Mouse (Mus musculus): Measurements from ENCODE around the gene Nod2. TPM values are rescaled to one million over a fixed set of nuclear protein-coding genes. Genes with fewer than 3 reads are reported as not detected.

The Nod2 gene
- polyA plus RNA-seq, 1 experiment from 2014 or later, result 0.22 TPM

DNA sequence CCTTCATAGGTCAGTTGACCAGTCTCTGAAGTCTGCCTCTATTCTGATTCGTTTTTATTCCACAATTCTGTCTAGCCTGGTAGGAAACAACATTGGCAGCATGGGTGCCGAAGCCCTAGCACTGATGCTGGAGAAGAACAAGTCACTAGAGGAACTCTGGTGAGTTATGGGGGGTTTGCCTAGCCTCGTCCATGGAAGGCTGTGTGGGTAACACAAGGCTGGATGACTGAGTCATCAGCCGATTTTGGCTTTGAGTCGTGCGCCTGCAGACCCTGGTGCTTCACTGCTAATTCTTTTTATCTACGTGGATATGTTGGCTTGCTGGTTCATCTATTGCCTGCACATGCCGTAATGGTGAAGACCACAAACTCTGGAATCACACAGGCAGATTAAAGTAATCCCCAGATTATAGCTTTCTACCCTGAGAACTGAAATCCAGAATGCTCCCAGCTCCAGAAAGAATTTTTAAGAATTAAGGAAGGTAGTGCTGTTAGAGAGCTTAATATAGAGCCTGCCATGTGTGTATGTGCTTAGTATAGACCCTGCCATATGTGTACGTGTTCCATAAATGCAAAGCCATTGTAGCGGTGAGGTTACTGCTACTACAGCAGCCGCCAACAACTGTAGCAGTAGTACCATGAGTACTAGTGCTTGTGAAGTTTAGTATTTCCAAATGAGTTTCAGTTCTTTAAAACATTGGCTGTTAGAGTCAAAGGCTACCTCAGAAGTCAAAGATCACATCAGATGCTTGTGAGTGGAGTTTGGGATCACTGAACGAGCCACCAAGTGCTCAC, 28.5 kb downstream of the Nod2 start:
- no peak for DNase-seq (ENCODE audit: low spot score)

DNA sequence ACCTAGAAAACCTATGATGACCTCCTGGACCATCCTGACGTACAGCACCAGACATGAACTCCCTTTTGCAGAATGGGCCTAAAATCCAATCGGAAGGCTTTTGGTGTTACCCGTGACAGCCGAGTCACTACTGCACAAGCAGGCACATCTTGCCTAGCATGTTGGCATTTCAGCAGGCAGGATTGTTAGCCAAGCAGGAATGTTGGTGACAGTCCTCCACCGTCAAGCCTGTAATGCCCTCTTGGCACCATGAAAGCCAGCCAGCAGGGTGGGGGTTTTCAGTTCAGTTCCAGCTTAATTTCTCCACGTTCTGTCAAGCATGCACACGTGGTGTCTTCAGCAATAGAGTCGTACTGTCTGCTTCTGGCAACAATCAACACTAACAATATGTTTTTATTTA, 30.0 kb downstream of the Nod2 start:
- no peak for DNase-seq (ENCODE audit: low spot score)

DNA sequence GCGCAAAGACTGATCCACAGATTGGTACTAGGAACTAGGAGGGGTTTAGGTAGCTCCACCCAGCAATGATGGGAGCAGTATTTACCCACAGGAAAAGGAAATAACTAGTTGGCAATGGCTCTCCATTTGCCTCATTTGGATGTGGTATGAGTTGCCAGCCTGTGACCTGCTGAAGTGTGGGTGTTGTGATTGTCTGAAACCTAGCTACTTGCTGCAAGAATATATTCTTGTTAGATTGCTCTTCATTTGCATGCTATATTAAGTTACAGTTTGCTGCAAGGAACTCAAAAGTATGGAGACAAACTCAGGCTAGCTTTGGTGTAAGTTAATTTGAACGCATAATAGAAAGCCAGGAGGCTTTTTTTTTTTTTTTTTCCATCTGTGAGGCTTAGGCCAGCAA, 33.5 kb downstream of the Nod2 start:
- no peak for DNase-seq (ENCODE audit: low spot score)

DNA sequence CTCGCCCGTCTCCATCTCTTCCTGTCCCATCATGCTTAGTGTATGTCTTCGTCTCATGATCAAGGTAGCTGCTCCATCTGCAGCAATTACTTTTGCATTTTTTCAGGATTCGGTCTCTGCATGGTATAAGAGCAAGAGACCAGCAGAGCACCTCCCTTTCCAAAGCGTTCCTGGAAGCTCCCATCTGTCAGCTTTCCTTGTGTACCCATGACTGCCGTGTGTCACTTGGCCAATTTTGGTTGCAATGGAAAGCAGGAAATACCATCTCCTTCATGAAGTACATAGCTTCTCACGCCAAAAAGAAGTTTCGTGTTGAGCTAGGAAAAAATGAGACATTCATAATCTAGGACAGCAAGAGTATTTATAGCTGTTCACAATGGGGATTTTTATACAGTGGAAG, 33.9 kb downstream of the Nod2 start:
- DNase-seq (ENCODE audit: low spot score), result no peak

DNA sequence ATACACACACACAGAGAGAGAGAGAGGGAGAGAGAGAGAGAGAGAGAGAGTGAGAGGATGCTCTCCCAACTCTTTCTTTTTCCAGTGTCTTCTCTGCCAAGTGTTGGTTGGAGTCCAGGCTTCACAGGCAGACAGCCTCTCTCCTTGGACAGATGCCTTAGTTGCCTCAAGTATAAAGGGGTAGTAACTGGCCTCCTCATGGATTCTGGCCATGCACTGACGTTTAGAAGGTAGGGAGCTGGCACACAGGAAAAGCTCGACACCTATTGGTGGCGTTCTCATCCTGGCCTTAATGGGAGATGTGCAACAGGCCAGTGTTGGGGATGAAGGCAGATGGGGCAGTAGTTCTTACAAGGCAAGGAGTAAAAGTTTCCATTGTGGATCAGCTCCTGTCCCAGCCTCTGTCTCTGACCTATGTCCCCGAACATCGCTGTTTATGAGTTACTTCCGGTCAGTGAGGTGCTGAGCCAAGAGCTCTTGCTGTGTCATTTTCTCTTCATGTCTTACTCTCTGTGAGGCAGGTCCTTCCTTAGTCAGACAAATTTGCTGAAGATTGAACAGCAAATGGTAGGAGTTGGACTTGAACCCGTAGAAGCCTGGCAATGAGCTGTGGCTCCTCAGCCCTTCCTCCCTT, 36.7 kb downstream of the Nod2 start:
- DNase-seq (ENCODE audit: low spot score), result no peak

DNA sequence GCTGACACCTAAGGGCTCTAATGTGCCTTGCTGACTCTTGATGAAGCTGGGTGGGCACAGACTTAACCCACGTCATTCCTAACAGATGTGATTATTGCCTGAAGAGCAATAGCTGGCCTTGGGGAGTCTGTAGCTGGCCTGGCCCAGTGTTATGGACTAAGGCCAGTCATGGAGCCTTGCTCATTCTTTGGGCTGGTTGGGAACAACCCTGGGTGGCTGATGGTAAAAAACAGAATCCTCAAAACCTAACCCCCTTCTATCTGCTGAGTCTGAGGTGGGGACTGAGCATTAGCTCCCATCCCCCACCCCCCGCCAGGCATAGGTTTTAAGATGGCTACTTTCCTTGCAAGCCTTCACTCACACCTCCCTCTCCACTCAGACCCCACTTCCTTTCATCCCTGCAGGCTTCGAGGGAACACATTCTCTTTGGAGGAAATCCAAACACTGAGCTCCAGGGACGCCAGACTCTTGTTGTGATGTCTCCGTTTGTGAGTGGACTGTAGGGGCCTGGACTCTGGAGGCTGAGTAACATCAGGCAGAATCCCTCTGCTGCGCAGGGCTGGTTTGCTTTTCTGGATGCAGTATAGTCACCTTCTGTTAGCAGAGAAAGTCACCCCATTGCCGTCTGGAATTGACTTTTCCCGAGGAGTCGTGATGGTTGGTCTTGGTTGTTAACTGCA, 39.3 kb downstream of the Nod2 start:
- DNase-seq (ENCODE audit: low spot score), result no peak

DNA sequence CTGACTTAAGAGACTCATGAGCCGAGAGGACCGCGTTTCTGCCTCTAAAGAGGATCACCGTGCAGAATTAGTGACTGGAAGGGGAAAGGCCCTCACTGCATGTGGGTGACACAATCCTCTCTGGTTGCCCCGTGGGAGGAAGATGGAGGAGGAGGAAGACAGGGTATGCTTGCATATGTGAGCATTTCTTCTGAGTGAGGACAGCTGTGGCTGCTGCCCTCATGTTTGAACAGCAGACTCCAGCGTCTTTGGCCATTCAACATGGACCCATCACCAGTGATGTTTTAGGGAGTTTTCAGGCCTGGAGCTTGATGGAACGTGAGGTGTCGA, 39.8 kb downstream of the Nod2 start:
- no peak for DNase-seq (ENCODE audit: low spot score)

DNA sequence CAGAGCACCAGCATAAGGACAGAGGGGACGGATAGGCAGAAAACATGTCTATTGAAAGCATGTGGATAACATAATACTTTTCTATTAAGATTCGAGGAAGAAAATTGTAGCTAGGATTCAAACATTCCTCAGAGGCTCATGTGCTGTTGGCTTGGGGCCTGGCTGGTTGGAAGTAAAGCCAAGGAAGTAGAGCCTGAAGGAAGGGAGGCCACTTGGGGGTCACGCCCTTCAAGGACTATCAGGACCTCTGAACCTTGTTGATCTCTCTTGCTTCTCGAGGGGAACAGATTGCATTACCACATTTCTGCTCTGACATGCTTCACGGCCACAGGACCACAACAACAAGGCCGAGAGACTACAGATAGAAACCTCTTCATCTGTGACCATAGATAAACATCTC, 42.0 kb downstream of the Nod2 start:
- no peak for DNase-seq (ENCODE audit: low spot score)

DNA sequence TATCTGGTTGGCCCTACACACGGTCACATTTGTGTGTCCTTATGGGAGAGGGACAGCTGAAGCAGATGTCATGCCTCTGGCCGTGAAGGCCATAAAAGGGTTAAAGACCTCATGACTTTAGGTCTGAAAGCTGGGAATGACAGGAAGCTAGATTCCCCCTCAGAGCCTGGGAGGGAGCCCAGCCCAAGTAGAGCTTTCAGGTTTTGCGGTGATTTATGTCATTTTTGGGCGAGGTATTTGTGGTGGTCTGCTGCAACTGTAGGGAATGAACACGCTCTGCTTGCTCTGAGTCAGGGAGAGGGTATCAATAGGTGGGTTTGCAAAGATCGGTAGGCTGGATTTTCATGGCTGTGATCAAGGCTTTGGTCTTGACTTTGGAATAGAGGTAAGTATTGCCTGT, 42.8 kb downstream of the Nod2 start:
- DNase-seq (ENCODE audit: low spot score), result no peak

DNA sequence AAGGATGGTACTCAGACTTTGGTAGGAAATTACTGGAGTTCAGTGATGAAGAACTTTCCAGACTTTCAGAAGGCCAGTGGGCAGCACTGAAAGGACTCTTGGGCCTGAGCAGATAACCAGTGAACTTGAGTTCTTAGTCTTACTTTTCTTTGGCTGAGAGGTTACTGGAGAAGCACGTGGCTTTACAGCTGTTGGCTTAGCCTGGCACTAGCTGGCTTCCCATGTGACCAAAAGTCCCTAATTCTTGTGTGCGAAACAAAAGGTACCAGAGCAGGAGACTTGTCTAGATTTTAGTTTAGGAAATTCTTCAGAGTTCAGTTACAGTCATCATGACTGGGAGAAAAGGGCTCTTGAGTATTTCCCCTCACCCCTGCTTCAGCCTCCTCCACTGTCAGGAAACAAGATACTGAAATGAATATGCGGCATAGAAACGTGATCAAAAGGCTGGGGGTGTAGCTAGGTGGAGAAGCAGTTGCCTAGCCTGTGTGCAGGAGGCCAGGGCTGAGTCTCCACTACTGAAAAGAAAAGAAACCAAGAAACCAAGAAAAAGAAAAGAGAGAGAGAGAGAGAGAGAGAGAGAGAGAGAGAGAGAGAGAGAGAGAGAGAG, 44.3 kb downstream of the Nod2 start:
- DNase-seq (ENCODE audit: low spot score), result peak; percentile 46

DNA sequence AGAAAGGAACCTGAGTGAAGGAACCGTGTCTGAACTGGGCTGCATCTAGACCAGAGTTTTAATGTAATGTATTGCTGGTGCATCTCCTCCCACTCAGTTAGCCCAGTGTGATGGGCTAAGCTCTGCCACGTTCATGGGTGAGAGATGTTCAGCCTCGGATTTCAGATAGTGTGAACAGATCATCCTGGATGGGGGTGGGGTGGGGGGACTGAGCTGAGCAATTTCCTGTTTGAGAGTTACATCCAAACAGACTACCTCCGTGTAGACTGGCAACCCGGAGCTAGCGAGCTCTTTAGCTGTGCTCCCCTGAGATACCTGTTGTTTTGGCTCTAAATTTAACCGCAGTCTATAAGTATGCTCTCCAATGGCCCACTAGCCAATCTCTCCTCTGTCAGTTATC, 44.8 kb downstream of the Nod2 start:
- peak; percentile 63 for DNase-seq (ENCODE audit: low spot score)

DNA sequence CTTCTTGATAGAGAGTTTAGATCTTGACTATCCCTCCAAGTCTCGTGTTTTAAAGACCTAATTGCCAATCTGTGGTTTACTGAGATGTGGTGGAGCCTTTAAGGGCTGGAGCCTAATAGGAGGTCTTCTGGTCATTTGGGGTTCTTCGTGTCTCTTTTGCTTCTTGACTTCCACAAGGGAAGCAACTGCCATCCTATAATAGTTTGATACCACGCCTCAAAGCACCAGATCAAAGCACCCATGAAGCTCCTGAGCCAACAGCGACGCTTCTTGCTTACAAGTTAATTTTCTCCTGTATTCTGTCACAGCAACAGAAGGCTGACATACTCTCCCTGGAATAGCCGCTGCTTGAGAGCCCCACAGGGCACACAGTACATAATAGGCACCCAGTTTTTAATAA, 45.8 kb downstream of the Nod2 start:
- no peak for DNase-seq (ENCODE audit: low spot score)

DNA sequence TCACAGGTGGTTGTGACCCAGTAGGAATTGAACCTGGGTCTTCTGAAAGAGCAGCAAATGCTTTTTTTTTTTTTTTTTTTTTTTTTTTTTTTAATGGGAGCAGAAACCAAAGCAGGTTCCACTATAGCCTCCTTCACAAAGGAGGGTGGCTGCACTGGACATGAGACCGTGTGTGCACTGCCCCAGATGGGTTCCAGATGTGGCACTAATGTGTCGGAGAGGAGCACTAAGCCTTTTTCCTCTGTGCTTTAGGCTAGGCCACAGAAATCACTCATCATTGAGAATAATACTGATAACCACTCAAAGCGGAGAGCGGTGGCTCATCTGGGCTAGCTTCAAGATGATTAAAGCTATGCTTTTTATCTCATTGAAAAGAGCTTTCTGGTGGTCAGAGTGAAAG, 46.3 kb downstream of the Nod2 start:
- DNase-seq (ENCODE audit: low spot score), result no peak

DNA sequence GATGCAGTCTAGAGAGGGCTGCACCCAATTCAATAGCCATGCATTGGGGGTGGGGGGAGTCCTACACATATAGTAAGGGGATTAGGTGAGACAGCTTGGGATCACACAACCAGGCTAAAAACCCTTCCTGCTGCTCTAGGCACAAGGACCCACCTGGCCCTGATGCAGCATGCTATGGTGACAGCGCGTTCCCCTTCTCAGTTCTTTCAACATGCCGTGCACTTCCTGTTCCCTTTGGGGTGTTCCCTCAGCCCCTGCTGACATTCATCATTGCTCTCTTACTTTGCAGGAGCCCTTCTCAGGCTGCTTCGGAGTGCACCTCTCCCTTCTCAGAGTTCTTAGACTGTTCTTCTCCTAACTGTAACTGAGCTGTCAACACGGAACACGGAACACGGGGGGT, 47.2 kb downstream of the Nod2 start:
- peak; percentile 80 for DNase-seq (ENCODE audit: low spot score)

DNA sequence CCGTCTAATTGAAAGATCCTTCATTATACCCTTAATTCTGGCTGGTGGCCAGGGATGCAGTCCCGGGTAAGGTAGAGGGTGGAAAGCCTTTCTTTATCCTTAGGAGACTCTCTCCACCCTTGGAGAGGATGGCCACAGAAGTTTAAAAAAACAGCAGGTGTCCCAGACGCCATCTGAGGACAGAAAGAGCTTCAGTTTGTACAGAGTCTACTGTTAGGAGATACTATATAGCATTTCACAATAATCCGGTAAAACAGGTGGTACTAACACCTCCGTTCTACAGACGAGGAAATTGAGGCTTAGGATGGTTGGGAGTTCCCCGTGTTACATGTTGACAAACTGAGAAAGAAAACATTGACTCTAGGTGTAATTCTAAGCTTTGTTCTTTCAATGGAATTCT, 49.1 kb downstream of the Nod2 start:
- DNase-seq (ENCODE audit: low spot score), result no peak

DNA sequence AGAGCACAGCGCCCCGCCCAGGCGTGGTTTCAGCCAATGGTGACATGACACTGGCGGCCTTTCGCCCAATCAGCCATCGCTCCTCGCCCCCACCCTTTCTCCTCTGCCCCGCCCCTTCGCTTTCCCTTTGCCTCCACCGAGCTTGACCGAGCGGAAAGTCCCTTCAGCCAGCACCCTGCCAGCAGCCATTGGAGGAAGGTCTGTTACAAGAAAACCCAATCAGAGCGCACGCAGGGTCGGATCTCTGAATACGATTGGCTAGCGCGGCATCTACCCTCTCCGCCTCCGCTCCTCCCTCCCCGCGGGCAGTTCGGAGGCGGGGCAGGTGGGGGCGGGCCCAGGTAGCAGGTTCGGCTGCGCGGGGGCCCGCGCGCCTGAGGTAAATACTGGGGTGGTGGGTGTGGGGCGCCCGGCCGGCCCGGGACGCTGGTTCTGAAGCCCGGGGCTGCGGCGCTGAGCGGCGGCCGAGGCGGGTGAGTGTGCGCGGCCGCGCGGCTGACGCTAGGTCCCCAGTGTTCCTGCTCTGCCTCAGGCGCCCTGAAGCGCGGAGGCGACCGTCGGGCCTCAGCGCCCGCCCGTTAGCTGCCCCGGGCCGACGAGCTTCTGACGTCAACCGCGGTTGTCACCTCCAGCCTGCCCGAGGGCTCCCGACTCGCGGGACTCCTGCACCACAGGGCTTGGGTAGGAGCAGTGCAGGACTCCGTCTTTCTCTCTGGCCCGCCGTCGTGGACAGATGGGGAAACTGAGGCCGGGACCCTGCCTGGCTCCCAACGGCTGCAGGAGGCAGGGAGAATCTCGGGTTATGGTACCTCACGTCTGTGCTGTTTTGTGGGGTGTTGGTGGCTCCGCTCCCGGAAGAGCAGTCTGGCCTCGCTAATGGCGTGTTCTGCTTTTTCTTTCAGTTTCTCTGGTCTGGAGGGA, 49.9 kb downstream of the Nod2 start, which contains the start of gene Cyld:
Gene Cyld, plus strand, starts transcription at position 308 of the 921 bp plus-strand sequence.
- DNase-seq (ENCODE audit: low spot score), result peak; percentile 98

DNA sequence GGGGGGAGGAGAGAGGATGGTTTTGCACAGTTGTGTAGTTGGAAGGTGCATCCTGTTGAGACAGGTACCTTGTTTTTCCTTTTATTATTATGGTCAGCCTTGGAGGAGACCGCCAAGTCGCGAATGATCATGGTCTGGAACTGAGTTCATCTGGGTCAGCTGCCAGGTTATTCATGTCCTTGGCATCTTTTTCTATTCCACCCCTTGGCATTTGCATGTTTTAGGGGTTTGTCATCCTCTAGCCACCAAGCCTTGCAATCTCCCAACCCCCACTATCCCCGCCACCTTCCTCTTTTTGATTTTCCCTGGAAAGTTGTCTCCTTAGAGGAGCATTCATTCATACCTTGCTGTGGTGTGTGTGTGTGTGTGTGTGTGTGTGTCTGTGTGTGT, 50.5 kb downstream of the Nod2 start:
- DNase-seq (ENCODE audit: low spot score), result no peak

DNA sequence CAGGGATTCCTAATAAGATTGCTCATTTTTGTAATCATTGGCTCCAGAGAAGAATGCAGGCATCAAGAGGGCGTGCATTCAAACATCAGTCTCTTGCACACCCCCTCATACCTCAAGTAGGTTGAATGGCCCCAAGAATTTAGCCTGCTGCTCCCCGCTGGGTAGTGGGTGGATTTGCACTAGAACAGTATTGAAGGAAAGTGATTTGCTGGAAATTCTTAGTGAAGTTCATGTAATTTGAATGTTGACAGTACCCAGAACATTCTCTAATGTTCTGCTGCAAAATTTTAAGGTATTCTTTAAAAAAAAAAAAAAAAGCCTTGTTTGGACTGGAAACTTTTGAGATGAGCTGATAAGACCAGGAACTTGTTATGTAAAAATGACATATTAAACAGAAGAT, 50.9 kb downstream of the Nod2 start:
- DNase-seq (ENCODE audit: low spot score), result no peak

DNA sequence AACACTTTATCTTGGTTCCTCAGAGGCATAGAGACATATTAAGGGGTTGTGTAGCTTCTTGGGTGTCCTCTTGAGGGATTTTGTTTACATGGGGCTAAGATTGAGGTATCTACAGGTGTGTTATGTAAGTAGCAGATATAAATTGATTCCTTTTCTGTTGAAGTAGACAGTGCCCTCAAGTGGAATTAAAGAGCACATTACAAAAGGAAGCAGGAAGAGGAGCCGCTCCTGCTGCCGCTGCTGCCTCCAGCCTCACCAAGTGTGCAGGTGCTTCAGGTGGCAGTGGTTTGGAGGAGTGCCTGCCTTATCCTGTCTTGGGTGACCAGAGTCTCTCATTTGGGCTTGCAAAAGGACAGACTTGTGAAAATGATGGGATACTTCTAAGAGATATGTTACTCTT, 54.5 kb downstream of the Nod2 start:
- DNase-seq (ENCODE audit: low spot score), result peak; percentile 62

DNA sequence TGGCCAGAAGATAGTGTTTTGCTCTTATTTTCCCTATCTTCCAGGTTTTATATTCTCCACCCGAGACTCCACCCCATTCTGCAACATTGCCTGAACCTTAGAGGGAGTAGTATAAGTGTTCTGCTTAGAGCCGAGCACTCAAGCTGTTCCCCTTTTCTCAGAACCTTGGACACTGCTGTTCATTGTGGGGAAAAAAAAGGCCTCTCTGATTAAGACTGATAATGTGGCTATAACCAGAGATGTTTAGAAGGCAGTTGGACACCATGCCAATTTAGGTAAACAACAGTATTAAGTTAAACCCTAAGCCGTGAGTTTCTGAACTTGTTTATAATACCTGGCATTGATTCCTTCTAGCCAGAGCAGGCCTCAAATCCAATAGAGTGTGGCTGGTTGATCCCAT, 55.7 kb downstream of the Nod2 start:
- no peak for DNase-seq (ENCODE audit: low spot score)

DNA sequence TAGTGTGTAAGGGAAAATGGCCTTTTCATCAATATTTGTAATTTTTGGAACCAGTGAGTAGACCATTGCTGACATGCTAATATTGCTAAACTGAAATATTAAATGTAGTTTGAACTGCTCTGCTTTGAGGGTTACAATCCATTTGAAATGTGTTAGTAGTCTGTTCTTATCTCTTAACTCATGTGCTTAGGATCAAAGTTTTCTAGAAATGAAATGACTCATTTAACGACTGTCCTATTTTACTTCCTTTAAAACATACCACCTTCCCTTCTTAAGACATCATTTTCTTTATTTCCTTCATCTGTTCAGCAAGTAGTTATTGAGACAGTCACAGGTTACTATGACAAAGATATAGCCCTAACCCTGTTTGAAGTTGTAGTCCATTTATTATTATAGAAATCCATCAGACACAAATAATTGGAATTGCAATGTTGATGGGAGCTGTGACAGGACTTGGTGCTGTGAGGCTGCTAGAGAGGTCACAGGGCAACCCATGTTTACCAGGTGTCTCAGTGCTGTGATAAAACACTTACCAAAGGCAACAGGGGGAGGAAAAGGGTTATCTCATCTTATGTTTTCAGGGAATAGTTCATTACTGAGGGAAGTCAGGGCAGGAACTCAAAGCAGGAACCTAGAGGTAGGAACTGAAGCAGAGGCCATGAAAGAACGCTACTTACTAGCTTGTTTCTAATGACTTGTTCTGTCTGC, 76.3 kb downstream of the Nod2 start:
- DNase-seq (ENCODE audit: low spot score), result no peak

Data from thymus, postnatal 0 days (tissue).